In genomic region chr7:47252770-47253169, GRCm38 (mm10) we compare ENCODE assay signal across 20 mouse cellular contexts. TPM values are rescaled to one million over a fixed set of nuclear protein-coding genes. Genes with fewer than 3 reads are reported as not detected.
A peak's percentile ranks its signal among the peaks of the same experiment; 100 is the strongest.
DNase-seq lines count a peak whose midpoint lies in the region; ATAC-seq lines count a peak whose summit lies in the region.
"Had no signal": no experiment of that assay in that cellular context is flagged by ENCODE, and none has a peak within 500 bp of the region (broad histone marks: within the 10 kb centered on the region; RNA-seq: fewer than 3 reads in every experiment).

TSS of gene Mrgpra9 (minus strand) at chr7:47252848.

- peak; percentile 83 for ATAC-seq in common myeloid progenitor, adult 5-6 weeks (replicated peaks; ENCODE audit: low read depth, poor library complexity, severe bottlenecking)
- ATAC-seq in hematopoietic stem cell, adult 5-6 weeks (replicated peaks in 1 of 2; ENCODE audit: insufficient read depth in 1 of 2, low FRiP score in 2 of 2, low TSS enrichment in 1 of 2, low read depth in 1 of 2, poor library complexity in 2 of 2, severe bottlenecking in 2 of 2) = peak; percentile 25 to 49; a peak in 1 of 4 replicates
- ATAC-seq: forebrain, embryonic 14.5 days; forebrain, embryonic 16.5 days; Patski had no signal

- DNase-seq in 416B (ENCODE audit: low read depth) = peak; percentile 63
- DNase-seq in layer of hippocampus, adult 11-12 months (ENCODE audit: low spot score) = no peak
- no peak for DNase-seq in left cerebral cortex, adult 11 months (ENCODE audit: low spot score)
- DNase-seq in heart, adult 11 months = no peak
- DNase-seq: adrenal gland, adult 2 months; adrenal gland, postnatal 10 days; adrenal gland, postnatal 25 days; cerebellum, adult 11 months; cerebellum, adult 18-20 months; cerebellum, adult 8-10 months; cerebellum, adult 9-11 months; cerebellum, postnatal 14 days; cerebellum, postnatal 36 days had no signal

RNA-seq across cellular contexts. Expression of gene Mrgpra9, which starts in this region (rescaled TPM):
- 0.58 TPM in 1 of 2 replicates, not detected in the other for total RNA-seq in common myeloid progenitor, adult 5-6 weeks (2017)
- total RNA-seq in hematopoietic stem cell, adult 5-6 weeks (2017) = not detected in 2 replicates
- total RNA-seq: adrenal gland, adult 2 months; adrenal gland, postnatal 10 days; adrenal gland, postnatal 25 days; adrenal gland, postnatal 4 days; ES-E14 had no signal

Comparison
In these comparisons a context has a peak if more than half of its experiments do, and no peak if none do; other contexts are left out.
1. Peak in ATAC-seq in common myeloid progenitor, adult 5-6 weeks; RNA of the gene not detected or under 1 TPM.
2. Peak in ATAC-seq in hematopoietic stem cell, adult 5-6 weeks; RNA of the gene not detected or under 1 TPM.